Mouse (Mus musculus): Measurements from ENCODE around the gene Ptov1.

GRCm38 (mm10) chr7:44867802-44868201 is 1.8 kb downstream of the Ptov1 start:
- TF ChIP-seq POLR2A (IDR thresholded peaks at IDR 0.05; ENCODE audit: extremely low read depth, insufficient read depth, low read length): no peak
- TF ChIP-seq CTCF (IDR thresholded peaks at IDR 0.05; ENCODE audit: extremely low read depth, insufficient read depth, low read length): no peak
